Mouse (Mus musculus) heart, postnatal 4 days (tissue): ENCODE measurements at regions not wholly inside any gene's neighbourhood (a gene's known extent, or its start where the extent isn't known, plus 50 kb on each side); places are given as distances from the start of the nearest gene placed in this dataset.

Experiments
- DNase-seq: peaks from one replicate; pipeline ENCODE4 v3.0.0; 2021

DNA sequence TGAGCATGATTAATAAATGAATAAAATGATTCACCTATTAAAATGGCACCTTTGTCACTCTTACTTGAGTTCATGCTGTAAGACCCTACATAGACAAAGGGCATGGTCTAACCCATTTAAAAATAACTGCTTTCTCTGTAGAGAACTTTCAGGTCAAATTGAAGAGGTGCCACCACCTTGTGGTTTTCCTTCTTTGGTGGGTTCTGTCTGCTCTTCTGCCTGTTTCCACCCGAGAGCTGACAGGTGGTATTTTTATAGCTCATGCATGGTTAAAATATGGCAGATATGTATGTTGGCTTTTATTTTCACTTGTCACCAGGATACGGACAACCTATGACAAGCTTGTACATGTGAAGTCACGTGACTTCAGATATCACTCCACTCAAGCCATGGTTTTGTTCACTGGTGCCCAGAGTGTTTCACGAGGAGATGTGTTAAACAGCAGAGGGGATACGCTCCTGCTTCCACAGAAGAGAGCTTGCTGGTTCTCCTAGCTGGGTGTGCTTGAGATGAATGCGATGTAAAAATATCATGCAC, 794.3 kb upstream of the Car8 start:
- no peak for DNase-seq

DNA sequence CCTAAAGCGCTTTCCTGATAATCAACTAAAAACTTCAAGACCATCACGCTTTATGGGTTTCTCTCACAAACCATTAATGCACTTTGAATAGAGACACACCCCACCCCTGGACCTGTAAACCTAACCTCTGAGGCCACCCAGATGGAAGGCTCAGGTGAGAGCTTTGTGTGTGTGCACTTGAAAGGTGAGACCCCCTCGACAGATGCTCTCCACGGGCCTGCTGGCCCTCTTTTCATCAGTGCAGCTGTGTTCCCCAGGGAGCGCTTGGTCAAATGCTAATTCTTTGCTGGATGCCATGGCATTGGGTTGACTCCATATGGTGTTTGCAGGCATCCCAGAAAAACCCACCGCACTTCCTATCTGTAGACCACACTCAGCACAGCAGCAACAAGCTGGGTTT, 792.8 kb upstream of the Car8 start:
- DNase-seq = no peak

DNA sequence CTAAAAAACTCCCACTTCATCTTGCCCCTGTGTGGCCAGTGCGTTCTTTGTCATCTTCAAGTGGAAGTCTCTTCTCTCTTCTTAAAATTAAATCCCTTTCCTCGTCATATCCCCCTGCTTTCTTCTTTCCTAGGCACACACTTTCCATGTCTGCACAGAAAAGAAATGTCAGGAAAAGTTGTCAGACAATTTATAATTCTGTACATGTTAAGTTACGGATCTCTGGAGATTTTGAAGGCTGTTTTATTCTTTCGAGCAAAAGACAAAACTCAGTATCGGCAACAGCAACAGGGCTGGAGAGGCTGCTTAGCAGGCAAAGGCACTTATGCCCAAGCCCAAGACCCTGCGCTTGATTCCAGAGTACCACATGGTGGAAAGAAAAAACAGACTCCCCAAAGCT, 790.1 kb upstream of the Car8 start:
- no peak for DNase-seq

DNA sequence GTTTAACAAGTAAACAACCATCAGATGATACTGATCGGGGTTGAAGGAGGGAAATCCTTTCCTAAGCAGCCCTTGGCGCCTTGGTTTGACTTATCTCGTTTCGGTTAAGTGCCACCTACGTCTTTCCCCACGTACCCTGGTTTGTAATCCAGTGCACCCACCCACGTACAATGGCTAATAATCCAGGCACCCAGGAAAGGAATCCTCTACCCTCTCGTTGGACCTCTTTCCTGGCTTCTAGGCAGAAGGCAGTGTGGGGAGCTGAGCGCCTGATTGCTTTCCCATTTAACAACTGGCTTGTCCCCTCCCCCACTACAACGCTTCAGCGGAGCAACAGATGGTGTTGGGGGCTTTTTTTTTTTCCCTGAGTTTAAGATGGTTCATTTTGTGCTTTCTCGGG, 789.6 kb upstream of the Car8 start:
- DNase-seq = peak; percentile 53

DNA sequence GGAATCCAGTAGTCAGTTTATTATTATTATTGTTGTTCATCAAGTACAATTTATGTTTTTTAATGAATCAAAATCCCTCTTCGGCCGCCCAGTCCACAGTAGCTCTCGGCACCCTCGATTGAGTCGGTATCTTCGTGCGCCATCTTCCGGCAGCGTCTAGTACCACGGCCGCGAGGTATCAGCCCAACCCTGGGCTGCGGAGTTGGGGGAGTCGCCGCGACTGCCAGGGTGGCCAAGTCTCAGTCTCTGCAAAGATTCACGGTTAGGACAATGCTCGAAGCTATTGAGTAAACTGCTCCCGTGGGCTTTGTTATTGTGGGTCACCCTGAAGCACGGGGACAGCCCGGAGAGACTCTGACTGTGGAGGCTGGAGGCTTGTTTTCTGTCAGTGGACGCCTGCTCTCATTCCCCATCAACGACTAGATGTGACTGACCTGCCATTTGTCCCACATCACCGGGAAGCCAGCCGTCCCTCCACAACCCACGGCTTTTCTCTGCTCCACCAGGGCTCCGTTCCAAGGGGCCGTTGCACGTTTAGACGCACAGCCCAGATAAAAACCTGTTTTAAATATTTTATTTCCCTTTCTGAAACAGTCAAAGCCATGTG, 789.1 kb upstream of the Car8 start:
- DNase-seq = peak; percentile 95

DNA sequence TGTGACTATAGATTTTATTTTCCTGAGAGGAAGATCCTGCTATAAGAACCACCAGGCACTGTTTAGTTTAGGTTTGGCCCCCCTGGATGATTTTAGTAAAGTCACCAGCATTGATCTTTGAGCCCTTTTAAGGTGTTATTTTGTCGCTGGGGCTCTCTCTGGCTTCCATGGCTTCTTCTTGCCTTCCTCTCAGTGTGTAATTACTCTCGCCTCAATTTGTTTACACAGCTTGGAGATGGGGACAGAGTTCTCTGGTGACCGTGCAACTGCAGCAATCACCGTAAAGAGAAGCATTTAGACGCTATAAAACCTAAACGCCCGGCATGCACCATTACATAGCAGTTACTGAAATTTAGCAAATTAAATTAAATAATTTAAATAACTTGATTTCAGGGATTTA, 788.5 kb upstream of the Car8 start:
- no peak for DNase-seq

DNA sequence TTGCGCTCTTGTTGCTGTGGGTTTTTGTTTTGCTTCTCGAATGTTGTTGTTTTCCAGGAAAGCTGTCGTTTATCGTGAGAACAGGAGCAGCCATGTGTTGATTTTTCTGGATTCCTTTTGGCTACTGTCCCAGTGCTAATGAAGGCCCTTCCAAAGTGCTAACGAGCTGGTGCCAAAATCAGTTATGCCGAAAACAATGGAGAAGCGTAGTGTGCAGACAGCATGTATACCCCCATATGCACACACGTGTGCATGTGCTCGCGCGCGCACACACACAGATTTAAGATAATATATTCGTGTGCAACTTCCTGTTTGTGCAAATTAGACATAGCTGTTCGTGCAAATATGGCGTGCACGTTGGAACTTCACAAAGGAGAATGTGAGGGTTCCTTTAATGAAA, 788.0 kb upstream of the Car8 start:
- DNase-seq = no peak

DNA sequence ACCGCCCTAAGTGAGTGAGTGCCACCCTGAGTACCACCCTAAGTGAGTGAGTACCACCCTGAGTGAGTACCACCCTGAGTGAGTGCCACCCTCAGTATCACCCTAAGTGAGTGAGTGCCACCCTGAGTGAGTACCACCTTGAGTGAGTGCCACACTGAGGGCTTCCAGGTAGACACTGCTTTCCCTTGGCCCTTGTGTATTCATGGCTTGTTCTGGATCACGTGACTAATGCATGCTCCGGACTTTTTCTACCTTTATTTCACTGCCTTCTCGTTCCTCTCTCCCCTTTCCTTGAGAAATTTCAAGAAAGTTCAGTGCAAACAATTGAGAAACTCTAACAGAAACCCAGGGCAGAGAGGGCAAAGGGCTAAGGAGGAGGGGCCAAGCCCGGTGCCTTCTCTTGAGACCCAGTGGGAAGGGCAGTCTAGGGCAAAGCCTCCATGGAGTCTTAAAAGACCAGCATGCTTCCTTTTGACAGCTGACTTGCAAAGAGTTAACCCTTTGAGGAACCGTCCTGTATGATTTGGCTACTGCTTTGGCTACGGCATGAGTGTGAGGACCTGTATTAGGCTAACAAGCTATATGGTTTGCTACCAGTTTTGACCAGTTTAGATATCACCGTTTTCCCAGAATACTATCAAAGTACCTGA, 787.1 kb upstream of the Car8 start:
- no peak for DNase-seq

DNA sequence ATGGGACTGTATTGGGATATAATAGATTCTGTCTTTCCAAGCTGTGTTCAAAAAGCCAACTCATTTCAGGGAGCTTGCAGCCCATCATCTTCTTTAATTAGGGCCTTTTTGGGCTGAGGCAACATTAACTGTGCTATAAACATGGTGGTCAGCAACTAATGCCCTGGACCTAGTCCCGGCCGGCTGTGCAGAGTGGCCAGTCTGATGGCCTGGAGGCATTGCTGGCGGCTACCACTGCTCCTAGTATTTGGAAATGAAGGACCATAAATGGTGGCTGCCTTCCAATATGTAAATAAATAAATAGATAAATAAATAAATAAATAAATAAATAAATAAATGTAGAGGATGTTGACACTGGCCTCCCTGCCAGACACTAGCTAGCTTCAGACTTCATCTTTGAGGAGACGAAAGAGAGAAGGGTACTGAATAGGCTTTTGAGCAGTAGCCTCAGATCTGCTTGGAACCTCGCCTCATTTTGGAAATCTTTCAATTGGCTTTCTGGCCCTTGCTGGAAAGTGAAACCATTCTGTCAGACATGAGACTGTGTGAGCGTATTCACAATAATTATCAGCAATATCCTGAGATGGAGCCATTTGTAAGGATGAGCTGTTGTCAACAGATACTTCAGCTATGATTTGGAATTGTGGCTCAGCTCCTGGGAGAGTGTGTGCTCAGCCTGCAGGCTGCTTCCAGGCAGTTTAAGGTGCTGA, 785.5 kb upstream of the Car8 start:
- no peak for DNase-seq

DNA sequence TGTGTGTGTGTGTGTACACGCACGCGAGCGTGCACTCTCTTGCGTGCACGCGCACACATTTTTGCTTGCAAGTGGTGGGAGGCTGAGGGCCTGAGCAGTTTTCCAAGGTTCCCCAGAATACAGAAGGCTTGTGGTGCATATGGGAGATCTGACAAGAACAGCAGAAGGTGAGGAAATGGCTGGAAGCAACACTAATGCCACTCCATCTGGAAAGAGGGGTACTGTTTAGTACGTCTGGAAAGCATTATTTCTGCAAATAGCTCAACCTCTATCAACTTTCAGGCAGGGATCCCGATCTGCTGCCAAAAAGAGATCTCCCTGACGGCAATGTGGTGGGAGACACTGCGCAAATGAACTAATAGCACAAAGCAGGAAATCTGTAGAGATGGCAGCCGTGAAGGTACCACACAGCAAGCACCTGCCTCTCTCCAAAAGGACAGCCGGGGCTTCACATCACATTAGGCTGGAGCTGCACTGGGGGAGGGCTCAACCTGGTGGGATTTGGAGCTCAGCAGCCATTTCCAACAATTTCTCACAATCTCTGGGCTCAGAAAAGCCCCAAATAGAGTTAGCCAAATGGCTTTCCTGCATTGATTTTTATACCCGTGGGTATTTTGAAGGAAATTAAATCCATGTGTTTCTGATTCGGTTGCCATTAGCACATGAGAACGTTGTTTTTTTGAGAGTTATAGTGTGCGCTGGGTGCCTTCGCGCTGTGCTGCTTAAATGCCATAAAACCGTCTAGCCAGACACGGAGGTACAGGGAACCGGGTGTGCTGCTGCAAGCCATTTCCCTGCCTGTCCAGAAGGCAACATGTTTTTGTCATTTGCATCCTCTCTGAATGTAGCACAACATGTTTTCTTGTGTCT, 780.6 kb upstream of the Car8 start:
- no peak for DNase-seq

DNA sequence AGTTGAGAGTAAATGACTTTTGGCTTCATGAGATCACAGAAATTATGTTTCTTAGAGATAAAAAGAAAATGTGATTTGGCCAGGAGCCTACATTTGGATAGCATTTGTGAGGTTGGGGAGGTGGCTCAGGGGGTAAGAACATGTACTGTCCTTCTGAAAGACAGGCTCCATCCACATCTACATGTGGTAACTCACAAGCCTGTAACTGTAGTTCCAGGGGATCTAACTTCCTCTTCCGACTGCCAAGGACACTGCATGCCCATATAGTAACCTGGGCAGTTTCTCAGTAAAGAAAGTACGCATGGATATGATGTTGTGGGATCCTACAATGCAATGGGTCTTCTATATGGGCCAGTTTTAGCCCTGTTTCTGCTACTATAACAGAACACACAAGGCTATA, 779.4 kb upstream of the Car8 start:
- no peak for DNase-seq

DNA sequence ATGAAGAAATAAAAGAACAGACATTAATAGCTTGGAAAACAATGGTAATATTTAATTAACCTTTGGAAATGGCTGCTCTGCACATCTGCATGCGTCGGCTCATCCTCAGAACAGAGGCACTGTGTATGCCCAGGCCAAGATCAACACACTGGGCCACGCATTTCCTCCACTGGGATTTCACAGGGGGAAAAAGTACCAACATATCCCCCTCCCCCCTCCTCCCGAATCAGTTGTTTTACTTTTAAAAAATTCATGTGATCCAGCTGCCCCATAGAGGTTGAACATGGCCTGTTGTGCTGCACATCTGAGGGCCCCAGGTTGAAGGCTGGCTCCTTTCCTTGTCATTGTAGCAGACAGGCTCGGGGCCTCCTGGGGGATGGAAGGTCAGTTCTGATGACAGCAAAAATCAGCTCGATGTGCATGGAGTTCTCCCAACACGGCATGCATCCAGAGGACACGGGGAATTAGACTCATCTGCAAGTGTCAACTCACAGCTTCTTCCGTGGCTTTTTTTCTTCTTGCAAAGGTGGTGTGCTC, 777.7 kb upstream of the Car8 start:
- no peak for DNase-seq

DNA sequence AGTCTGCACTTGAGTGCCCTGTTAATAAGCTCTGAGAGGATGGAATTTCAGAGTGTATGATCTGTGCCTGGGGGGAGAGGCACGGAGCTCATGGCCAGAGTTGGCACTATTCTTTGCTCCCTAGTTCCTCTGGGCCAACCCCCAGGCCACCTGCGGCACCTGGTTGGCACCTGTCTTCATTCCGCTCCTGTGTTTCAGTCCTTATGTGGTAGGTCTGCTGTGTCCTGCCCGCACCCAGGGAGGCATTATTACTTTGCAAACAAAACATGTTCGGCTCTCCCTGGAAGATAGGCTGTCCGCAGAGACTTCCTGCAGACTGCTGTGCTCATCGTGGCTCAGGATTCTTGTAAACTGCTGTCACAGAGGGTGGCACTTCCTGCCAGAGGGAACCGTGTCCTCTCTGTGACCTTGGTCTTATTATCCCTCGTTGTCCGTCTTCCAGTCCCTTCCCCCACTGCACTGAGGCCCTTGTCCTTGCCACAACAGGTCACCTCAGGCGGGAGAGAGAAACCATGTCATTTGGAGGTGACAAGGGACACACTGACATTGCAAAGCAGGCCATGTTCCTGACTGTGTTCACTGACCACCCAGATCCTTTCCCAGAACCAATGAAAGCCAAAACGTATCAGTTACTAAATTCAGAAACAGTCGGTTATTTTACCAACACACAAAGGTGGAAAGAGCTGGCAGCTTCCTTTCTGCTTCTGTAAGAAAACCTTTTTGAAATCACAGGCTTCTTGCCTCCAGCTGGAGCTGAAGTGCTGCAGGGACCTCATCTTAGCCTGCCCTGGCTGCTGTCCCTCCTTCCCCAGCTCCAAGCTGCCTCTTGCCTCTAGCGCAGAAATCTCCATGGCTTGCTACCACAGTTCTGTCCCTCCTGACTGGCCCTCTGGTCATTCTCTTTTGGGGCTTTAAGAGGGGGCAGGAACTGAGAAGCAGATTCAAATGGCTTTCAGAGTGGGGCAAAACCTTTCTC, 777.0 kb upstream of the Car8 start:
- peak; percentile 51 for DNase-seq

DNA sequence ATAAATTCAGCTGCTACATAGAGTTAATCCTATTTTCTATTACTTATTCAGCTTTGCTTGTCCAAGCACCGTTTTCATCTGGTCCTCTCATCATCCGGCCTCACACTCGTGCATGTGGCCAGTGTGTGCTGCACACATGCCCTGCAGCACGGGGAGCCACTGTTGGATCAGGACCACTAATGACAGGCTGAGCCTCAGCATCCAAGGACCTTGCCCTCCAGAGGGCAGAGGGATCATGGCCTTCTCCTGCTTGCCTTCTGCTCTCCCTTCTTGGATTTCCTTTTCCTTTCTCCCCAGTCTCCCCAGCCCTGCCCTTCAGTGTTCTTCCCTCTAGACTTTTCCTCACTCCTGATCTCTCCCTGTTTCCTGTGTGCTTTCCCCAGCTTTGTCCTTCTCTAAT, 776.1 kb upstream of the Car8 start:
- no peak for DNase-seq

DNA sequence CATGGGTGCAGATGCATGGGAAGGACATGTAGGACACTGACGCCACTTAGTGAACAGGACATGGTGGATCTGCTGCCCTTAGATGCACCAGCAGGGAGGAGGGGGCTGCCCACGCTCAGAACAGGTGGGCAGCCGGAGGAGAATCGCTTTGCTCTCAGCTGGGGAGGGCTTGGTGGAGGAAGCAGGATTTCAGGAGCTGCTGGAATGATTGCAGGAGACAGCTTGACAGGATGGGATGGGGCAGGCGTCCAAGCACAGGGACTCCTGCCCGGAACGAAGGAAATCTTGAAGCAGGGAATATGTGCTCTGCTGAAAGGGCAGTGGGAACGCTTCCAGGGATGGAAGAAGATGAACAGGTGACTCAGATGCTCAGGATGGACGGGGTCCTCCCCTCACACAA, 773.9 kb upstream of the Car8 start:
- DNase-seq = no peak

DNA sequence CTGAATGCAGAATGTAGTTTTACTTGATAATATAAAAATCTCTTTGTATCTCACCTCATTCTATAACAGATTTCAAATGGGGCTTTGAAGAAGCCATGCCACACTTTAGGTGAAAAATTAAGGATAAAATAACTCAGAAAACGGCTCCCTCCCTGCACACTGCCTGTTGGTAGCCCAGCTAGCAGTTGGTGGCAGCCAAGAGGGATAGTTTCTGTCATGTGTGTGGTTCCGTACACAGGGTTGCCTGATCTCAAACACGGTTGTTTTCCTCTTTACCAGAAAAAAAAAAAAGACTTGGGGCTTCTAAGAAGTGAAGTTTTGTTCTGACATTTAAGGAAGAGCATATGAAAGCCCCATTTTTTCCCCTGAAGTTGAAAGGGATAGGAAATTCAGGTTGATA, 773.1 kb upstream of the Car8 start:
- no peak for DNase-seq

DNA sequence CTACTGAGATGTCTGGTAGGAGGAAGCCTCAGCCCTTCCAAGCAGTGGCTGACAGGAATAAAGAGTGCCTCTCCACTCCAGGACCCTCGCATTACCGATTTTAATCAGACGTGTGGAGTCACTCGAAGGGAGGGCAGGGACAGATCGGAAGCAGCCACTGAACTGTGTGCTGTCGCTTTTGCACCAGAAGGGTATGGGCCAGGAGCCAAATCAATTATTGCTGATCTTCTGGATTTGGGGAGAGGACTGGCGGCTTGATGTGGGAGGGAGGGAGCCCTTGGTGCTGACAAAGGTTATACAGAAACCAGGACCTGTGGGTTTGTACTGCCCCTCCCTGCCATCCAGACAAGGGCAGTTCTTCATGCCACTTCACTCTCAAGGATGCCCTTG, 772.3 kb upstream of the Car8 start:
- DNase-seq = no peak

DNA sequence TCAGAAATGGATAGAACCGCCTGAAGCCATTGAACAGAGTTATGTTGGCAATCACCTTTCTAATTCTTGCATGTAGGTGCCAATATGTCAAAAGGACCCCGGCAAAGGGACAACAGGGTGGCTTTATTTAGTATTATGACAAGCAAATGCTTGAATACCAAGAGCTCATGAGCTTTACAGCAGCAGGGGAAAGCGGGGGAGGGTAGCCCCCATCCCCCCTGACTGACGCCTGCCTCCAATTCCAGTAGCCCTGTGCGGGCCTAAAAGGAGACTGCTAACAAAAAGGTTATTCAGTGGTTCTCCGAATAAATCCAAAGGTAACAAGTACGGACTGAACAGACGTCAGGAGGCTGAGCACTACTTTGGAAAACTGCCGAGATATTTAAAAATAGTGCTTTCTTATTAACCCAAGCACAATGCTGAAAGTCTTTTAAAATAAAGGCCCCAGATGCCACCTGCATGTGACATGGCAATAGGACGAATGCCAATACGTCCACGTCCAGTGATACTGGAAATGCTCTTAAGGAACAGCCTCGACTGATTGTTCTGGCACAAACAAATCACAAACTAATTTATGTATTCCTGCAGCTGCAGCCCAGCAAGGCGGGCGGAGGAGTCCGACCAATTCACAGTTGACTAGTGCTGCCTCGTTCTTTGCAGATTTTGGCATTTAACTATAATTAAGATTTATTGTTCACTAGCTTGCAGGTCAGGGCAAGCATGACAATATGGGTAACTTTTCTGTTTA, 771.7 kb upstream of the Car8 start:
- no peak for DNase-seq

DNA sequence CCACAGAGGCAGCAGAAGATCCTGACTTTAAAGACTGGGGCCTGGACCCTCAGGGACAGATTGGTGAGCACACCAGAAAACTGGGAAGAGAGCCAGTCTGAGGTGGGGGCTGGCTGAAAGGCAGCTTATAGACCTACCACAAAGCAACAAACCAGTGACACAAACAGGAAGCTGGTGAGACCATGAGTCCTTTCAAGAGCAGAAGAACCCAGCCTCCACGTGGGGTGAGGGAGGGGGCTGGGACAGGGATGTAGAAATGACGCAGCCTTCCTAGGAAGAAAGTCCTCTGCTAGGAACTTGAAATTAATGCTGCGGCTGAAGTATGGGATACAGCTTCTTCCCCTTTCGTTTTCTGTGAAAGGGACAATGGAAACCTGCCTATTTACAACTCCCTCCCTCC, 770.8 kb upstream of the Car8 start:
- no peak for DNase-seq

DNA sequence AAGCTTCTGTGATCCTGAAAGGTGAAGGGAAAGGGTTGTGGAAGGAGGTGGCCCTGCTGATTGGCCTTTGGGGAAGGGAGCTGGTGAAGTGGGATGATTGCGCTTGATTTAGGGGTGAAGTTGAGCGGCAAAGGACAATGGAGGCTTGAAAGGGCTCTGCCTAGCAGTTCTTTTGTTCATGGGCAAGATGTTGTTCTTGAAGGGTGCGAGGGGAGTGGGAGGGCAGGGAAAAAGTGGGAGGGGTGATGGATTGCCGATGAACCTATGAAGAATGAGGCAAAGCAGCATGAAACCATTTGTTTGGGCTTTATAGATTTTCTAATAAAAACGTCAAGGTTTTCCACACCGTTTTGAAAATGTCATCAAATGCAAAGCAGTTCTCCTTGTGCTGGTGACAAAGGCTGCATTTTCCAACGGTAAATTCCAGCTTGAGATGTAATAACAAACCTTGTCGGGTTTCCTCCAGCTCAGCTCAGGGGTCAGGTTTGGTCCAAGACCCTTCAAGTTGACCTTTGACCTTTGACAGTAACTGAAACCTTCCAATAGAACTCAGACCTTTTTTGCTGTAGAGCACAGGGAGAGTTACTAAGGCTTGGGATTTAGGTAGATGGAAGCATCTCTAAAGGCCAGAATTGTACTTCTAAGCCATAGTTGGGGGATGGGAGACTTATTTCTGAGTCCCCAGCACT, 767.2 kb upstream of the Car8 start:
- DNase-seq = no peak
